Mouse (Mus musculus): ENCODE measurements around the gene Mdm1. TPM values are rescaled to one million over a fixed set of nuclear protein-coding genes. Genes with fewer than 3 reads are reported as not detected.

Gene Mdm1
- total RNA-seq (2014; rRNA removed), result 22.7 and 32.9 TPM in 2 replicates
- polyA plus RNA-seq (2015; fragmentation: Nextera tagmentation; extraction: Ambion mirVana), result 15.8 and 19.1 TPM in 2 replicates

- no peaks in the 10 kb centered on the region for H3K9me3 ChIP-seq (ENCODE audit: low read length)
- peak within 1 kb of the TSS; percentile 67 for H3K4me2 ChIP-seq (ENCODE audit: low read depth, low read length, poor library complexity, severe bottlenecking)
- ATAC-seq (ENCODE audit: low FRiP score), result peak; percentile 100
- H3K4me1 ChIP-seq (ENCODE audit: insufficient read depth, low read length), result no peaks in the 10 kb centered on the region
- 0 out of 2 replicates have a peak, but pooled peaks have one; percentile 8 for TF ChIP-seq CTCF (IDR thresholded peaks at IDR 0.05)
- H3K4me3 ChIP-seq (ENCODE audit: low read depth, low read length), result peak within 1 kb of the TSS; percentile 79
- H3K27ac ChIP-seq (ENCODE audit: low read depth, low read length), result no peak within 1 kb of the TSS
- H3K36me3 ChIP-seq (ENCODE audit: insufficient read depth, low read length), result no peaks in the 10 kb centered on the region
- WGBS, result 4% methylated on average over 46 of the region's 47 CpGs
- H3K9ac ChIP-seq (replicated peaks; ENCODE audit: low read length, poor library complexity, severe bottlenecking), result peak within 1 kb of the TSS; percentile 57
- no peaks in the 10 kb centered on the region for H3K27me3 ChIP-seq (ENCODE audit: insufficient read depth, low read length)
- DNase-seq (ENCODE audit: low spot score), result peak; percentile 99
Observed at GRCm38 (mm10) chr10:118141018-118141883, at the start of gene Mdm1. Mdm1 (plus strand) TSS chr10:118141811.

- no peak overlapping the region for H3K4me3 ChIP-seq (ENCODE audit: low read depth, low read length)
- H3K4me2 ChIP-seq (ENCODE audit: low read depth, low read length, poor library complexity, severe bottlenecking), result no peak overlapping the region
- TF ChIP-seq CTCF (IDR thresholded peaks at IDR 0.05), result no peak
- ATAC-seq (ENCODE audit: low FRiP score) (no peak), DNase-seq (ENCODE audit: low spot score) (no peak)
- no peaks in the 10 kb centered on the region for H3K36me3 ChIP-seq (ENCODE audit: insufficient read depth, low read length)
- H3K4me1 ChIP-seq (ENCODE audit: insufficient read depth, low read length), result peaks cover 2% of the 10 kb centered on the region; the same call in 1 of the 2 replicates
- WGBS, result 84% methylated on average over 6 of the region's 6 CpGs
- no peak overlapping the region for H3K27ac ChIP-seq (ENCODE audit: low read depth, low read length)
- H3K9me3 ChIP-seq (ENCODE audit: low read length), result no peaks in the 10 kb centered on the region; the same call in 1 of the 2 replicates
- no peak overlapping the region for H3K9ac ChIP-seq (replicated peaks; ENCODE audit: low read length, poor library complexity, severe bottlenecking)
- no peaks in the 10 kb centered on the region for H3K27me3 ChIP-seq (ENCODE audit: insufficient read depth, low read length)
Observed at GRCm38 (mm10) chr10:118092745-118093144, 48.9 kb upstream of the Mdm1 start.

GRCm38 (mm10) chr10:118093728-118094127 lies 47.9 kb upstream of the Mdm1 start:
- no peak for TF ChIP-seq CTCF (IDR thresholded peaks at IDR 0.05)
- H3K4me3 ChIP-seq (ENCODE audit: low read depth, low read length), result no peak overlapping the region
- H3K4me1 ChIP-seq (ENCODE audit: insufficient read depth, low read length), result no peaks in the 10 kb centered on the region
- H3K9ac ChIP-seq (replicated peaks; ENCODE audit: low read length, poor library complexity, severe bottlenecking), result no peak overlapping the region
- no peaks in the 10 kb centered on the region for H3K27me3 ChIP-seq (ENCODE audit: insufficient read depth, low read length)
- H3K9me3 ChIP-seq (ENCODE audit: low read length), result no peaks in the 10 kb centered on the region; the same call in 1 of the 2 replicates
- no peak overlapping the region for H3K27ac ChIP-seq (ENCODE audit: low read depth, low read length)
- no peak overlapping the region for H3K4me2 ChIP-seq (ENCODE audit: low read depth, low read length, poor library complexity, severe bottlenecking)
- DNase-seq (ENCODE audit: low spot score) (no peak), ATAC-seq (ENCODE audit: low FRiP score) (no peak)
- WGBS, result 75% methylated on average over 9 of the region's 9 CpGs
- H3K36me3 ChIP-seq (ENCODE audit: insufficient read depth, low read length), result no peaks in the 10 kb centered on the region

GRCm38 (mm10) chr10:118094853-118095252 lies 46.8 kb upstream of the Mdm1 start:
- Histone ChIP-seq H3K27ac (ENCODE audit: low read depth, low read length) (no peak overlapping the region), H3K9ac (replicated peaks; ENCODE audit: low read length, poor library complexity, severe bottlenecking) (no peak overlapping the region), H3K27me3 (ENCODE audit: insufficient read depth, low read length) (no peaks in the 10 kb centered on the region), H3K36me3 (ENCODE audit: insufficient read depth, low read length) (no peaks in the 10 kb centered on the region), H3K9me3 (ENCODE audit: low read length) (no peaks in the 10 kb centered on the region; the same call in 1 of the 2 replicates), H3K4me1 (ENCODE audit: insufficient read depth, low read length) (no peaks in the 10 kb centered on the region), H3K4me3 (ENCODE audit: low read depth, low read length) (no peak overlapping the region), H3K4me2 (ENCODE audit: low read depth, low read length, poor library complexity, severe bottlenecking) (no peak overlapping the region)
- 85% methylated on average over 4 of the region's 4 CpGs for WGBS
- DNase-seq (ENCODE audit: low spot score) (no peak), ATAC-seq (ENCODE audit: low FRiP score) (no peak)
- TF ChIP-seq CTCF (IDR thresholded peaks at IDR 0.05), result no peak

- ATAC-seq (ENCODE audit: low FRiP score), result no peak
- WGBS, result 92% methylated on average over 6 of the region's 6 CpGs
- TF ChIP-seq CTCF (IDR thresholded peaks at IDR 0.05), result no peak
- H3K4me3 ChIP-seq (ENCODE audit: low read depth, low read length), result no peak overlapping the region
- no peak for DNase-seq (ENCODE audit: low spot score)
- H3K4me2 ChIP-seq (ENCODE audit: low read depth, low read length, poor library complexity, severe bottlenecking), result no peak overlapping the region
- no peaks in the 10 kb centered on the region for H3K4me1 ChIP-seq (ENCODE audit: insufficient read depth, low read length)
- no peak overlapping the region for H3K9ac ChIP-seq (replicated peaks; ENCODE audit: low read length, poor library complexity, severe bottlenecking)
- H3K27ac ChIP-seq (ENCODE audit: low read depth, low read length), result no peak overlapping the region
- H3K9me3 ChIP-seq (ENCODE audit: low read length), result no peaks in the 10 kb centered on the region; the same call in 1 of the 2 replicates
- H3K27me3 ChIP-seq (ENCODE audit: insufficient read depth, low read length), result no peaks in the 10 kb centered on the region
- H3K36me3 ChIP-seq (ENCODE audit: insufficient read depth, low read length), result no peaks in the 10 kb centered on the region
Observed at GRCm38 (mm10) chr10:118096223-118096622, 45.4 kb upstream of the Mdm1 start.

- no peak for ATAC-seq (ENCODE audit: low FRiP score)
Observed at GRCm38 (mm10) chr10:118097898-118098297, 43.7 kb upstream of the Mdm1 start.

More at GRCm38 (mm10) chr10:118097898-118098297, 43.7 kb upstream of the Mdm1 start:
- WGBS, result 75% methylated on average over 3 of the region's 3 CpGs
- Histone ChIP-seq H3K4me3 (ENCODE audit: low read depth, low read length) (no peak overlapping the region), H3K27me3 (ENCODE audit: insufficient read depth, low read length) (no peaks in the 10 kb centered on the region), H3K27ac (ENCODE audit: low read depth, low read length) (no peak overlapping the region), H3K9me3 (ENCODE audit: low read length) (no peaks in the 10 kb centered on the region; the same call in 1 of the 2 replicates), H3K9ac (replicated peaks; ENCODE audit: low read length, poor library complexity, severe bottlenecking) (no peak overlapping the region), H3K36me3 (ENCODE audit: insufficient read depth, low read length) (no peaks in the 10 kb centered on the region), H3K4me2 (ENCODE audit: low read depth, low read length, poor library complexity, severe bottlenecking) (no peak overlapping the region), H3K4me1 (ENCODE audit: insufficient read depth, low read length) (no peaks in the 10 kb centered on the region)
- no peak for DNase-seq (ENCODE audit: low spot score)
- TF ChIP-seq CTCF (IDR thresholded peaks at IDR 0.05), result no peak

Measured in midbrain, postnatal 0 days (tissue).